Mouse (Mus musculus): ENCODE results near the gene Six6. TPM values are rescaled to one million over a fixed set of nuclear protein-coding genes. Genes with fewer than 3 reads are reported as not detected.
A peak's percentile ranks its signal among the peaks of the same experiment; 100 is the strongest.

Gene Six6
- polyA plus RNA-seq, 1 experiment from 2014 or later: 0.08 TPM

DNA sequence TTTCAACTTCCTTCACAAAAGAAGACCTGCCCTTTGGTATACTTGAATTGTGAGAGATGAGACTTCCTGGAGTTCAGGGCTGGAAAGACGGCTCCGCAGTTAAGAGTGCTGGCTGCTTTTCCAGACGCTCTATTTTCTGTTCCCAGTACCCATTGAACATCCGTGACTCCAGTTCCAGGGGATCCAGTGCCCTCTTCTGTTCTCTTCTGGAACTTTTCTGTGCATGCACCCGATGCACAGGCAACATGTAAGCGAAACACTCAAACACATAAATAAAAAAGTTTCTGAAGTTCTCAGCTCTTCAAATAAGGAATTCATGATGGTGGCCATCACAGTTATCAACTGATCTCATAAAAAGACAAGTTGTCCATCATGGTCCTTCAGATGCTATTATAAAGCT is 23.1 kb downstream of the Six6 start:
- no peak overlapping the region for H3K9ac ChIP-seq
- WGBS: 65% methylated on average over 6 of the region's 6 CpGs
- H3K27ac ChIP-seq (replicated peaks): no peak overlapping the region
- H3K27me3 ChIP-seq: no peaks in the 10 kb centered on the region
- H3K36me3 ChIP-seq: no peaks in the 10 kb centered on the region
- H3K4me2 ChIP-seq (replicated peaks): no peak overlapping the region
- no peaks in the 10 kb centered on the region for H3K4me1 ChIP-seq
- H3K9me3 ChIP-seq (replicated peaks): no peaks in the 10 kb centered on the region
- ATAC-seq (ENCODE audit: insufficient number of reproducible peaks, low FRiP score, low TSS enrichment, low read depth): no peak
- H3K4me3 ChIP-seq (replicated peaks): no peak overlapping the region

DNA sequence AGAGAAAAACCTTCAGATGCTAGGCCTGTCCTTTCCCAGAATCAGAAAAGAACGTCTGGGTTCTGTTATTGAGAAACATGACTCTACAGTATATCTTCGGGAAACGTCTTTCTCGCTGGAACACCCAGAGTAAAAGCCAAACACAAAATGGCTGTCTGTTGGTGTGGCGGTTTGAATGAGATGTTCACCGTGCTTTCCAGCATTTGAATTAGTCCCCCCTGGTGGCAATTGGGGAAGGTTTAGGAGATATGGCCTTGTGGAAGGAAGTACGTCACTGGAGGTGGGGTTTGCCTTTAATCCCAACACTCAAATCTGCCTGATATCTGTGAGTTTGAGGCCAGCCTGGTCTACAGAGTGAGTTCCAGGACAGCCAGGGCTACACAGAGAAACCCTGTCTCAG is 27.8 kb downstream of the Six6 start:
- WGBS: 70% methylated on average over 7 of the region's 7 CpGs
- no peaks in the 10 kb centered on the region for H3K36me3 ChIP-seq
- no peak overlapping the region for H3K27ac ChIP-seq (replicated peaks)
- H3K27me3 ChIP-seq: no peaks in the 10 kb centered on the region; the same call in 1 of the 2 replicates
- no peak for ATAC-seq (ENCODE audit: insufficient number of reproducible peaks, low FRiP score, low TSS enrichment, low read depth)
- no peaks in the 10 kb centered on the region for H3K9me3 ChIP-seq (replicated peaks)
- H3K4me3 ChIP-seq (replicated peaks): no peak overlapping the region
- H3K4me2 ChIP-seq (replicated peaks): no peak overlapping the region
- H3K4me1 ChIP-seq: no peaks in the 10 kb centered on the region
- H3K9ac ChIP-seq: no peak overlapping the region

- Histone ChIP-seq H3K36me3 (no peaks in the 10 kb centered on the region), H3K4me2 (replicated peaks) (no peak overlapping the region), H3K27me3 (no peaks in the 10 kb centered on the region; the same call in 1 of the 2 replicates), H3K9ac (no peak overlapping the region), H3K9me3 (replicated peaks) (no peaks in the 10 kb centered on the region), H3K4me1 (no peaks in the 10 kb centered on the region), H3K27ac (replicated peaks) (no peak overlapping the region), H3K4me3 (replicated peaks) (no peak overlapping the region)
- ATAC-seq (ENCODE audit: insufficient number of reproducible peaks, low FRiP score, low TSS enrichment, low read depth): no peak
- WGBS: 52% methylated on average over 14 of the region's 14 CpGs
Observed at GRCm38 (mm10) chr12:72970620-72971019, 30.9 kb downstream of the Six6 start.

GRCm38 (mm10) chr12:72973161-72973560 is 33.5 kb downstream of the Six6 start:
- 4% methylated on average over 6 of the region's 6 CpGs for whole genome bisulfite sequencing
- Histone ChIP-seq H3K27ac (replicated peaks) (no peak overlapping the region), H3K4me2 (replicated peaks) (no peak overlapping the region), H3K4me1 (peaks cover 12% of the 10 kb centered on the region), H3K27me3 (no peaks in the 10 kb centered on the region; the same call in 1 of the 2 replicates), H3K9ac (no peak overlapping the region), H3K9me3 (replicated peaks) (no peaks in the 10 kb centered on the region), H3K36me3 (no peaks in the 10 kb centered on the region), H3K4me3 (replicated peaks) (no peak overlapping the region)
- ATAC-seq (ENCODE audit: insufficient number of reproducible peaks, low FRiP score, low TSS enrichment, low read depth): no peak

DNA sequence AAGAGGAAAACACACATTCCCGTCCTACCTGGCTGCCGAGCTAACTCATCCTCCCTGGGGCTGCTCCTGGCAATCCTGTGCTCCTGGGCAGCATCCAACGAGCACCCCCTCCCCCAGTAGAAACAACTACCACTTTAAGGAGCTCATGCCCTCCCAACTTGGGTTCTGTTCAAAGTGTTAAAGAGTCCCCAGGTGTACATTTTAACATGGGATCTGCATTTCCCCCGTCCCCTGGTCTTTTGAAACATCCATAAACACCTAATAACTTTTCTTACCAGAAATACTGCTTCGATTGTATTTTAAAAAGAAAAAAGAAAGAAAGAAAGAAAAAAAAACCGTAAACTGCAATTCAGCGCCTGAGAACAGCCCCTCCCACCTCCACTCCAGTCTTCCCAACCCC is 36.5 kb downstream of the Six6 start:
- Histone ChIP-seq H3K9ac (no peak overlapping the region), H3K36me3 (no peaks in the 10 kb centered on the region), H3K4me3 (replicated peaks) (peak overlapping the region; percentile 24), H3K9me3 (replicated peaks) (no peaks in the 10 kb centered on the region), H3K4me2 (replicated peaks) (peak overlapping the region; percentile 46), H3K4me1 (peaks cover 12% of the 10 kb centered on the region), H3K27me3 (no peaks in the 10 kb centered on the region; the same call in 1 of the 2 replicates), H3K27ac (replicated peaks) (no peak overlapping the region)
- WGBS: 10% methylated on average over 7 of the region's 7 CpGs
- ATAC-seq (ENCODE audit: insufficient number of reproducible peaks, low FRiP score, low TSS enrichment, low read depth): no peak

- 2% methylated on average over 12 of the region's 12 CpGs for WGBS
- no peaks in the 10 kb centered on the region for H3K27me3 ChIP-seq
- H3K9me3 ChIP-seq (replicated peaks): no peaks in the 10 kb centered on the region
- H3K27ac ChIP-seq (replicated peaks): peak overlapping the region; percentile 34; the same call in 1 of the 2 replicates
- peak overlapping the region; percentile 46 for H3K4me2 ChIP-seq (replicated peaks)
- no peak overlapping the region for H3K9ac ChIP-seq
- no peaks in the 10 kb centered on the region for H3K36me3 ChIP-seq
- ATAC-seq (ENCODE audit: insufficient number of reproducible peaks, low FRiP score, low TSS enrichment, low read depth): 0 out of 2 replicates have a peak, but pooled peaks have one; percentile 51
- peaks cover 12% of the 10 kb centered on the region for H3K4me1 ChIP-seq
- peak overlapping the region; percentile 24 for H3K4me3 ChIP-seq (replicated peaks)
Observed at GRCm38 (mm10) chr12:72976718-72977117, 37.0 kb downstream of the Six6 start.

- Histone ChIP-seq H3K4me2 (replicated peaks) (no peak overlapping the region), H3K27me3 (no peaks in the 10 kb centered on the region), H3K9me3 (replicated peaks) (no peaks in the 10 kb centered on the region), H3K4me1 (peaks cover 18% of the 10 kb centered on the region), H3K27ac (replicated peaks) (peak overlapping the region; percentile 58), H3K36me3 (no peaks in the 10 kb centered on the region), H3K9ac (no peak overlapping the region), H3K4me3 (replicated peaks) (no peak overlapping the region)
- 40% methylated on average over 3 of the region's 3 CpGs for WGBS
- ATAC-seq (ENCODE audit: insufficient number of reproducible peaks, low FRiP score, low TSS enrichment, low read depth): 0 out of 2 replicates have a peak, but pooled peaks have one; percentile 39
Observed at GRCm38 (mm10) chr12:72977851-72978250, 38.2 kb downstream of the Six6 start.

DNA sequence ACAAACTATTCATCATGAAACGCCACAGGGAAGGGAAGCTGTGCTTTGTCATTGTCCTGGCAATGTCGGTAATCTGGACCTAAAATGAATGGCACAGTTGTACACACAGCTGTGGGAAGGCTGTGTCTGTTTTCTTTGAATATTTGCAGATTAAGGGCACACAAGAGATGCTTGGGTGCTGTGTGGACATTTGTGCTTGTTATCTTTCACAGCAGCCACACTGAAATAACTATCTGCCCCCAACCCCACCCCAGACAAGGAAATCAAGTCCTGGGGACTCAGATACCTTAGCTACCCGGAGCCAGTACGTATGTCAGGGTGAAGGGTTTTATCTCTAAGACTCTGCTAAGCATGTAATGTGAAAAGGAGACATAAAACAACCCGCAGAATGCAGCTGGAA is 39.5 kb downstream of the Six6 start:
- Histone ChIP-seq H3K9ac (no peak overlapping the region), H3K27me3 (no peaks in the 10 kb centered on the region), H3K4me3 (replicated peaks) (no peak overlapping the region), H3K9me3 (replicated peaks) (no peaks in the 10 kb centered on the region), H3K27ac (replicated peaks) (no peak overlapping the region), H3K36me3 (no peaks in the 10 kb centered on the region), H3K4me2 (replicated peaks) (no peak overlapping the region), H3K4me1 (peaks cover 22% of the 10 kb centered on the region)
- WGBS: 78% methylated on average over 5 of the region's 5 CpGs
- ATAC-seq (ENCODE audit: insufficient number of reproducible peaks, low FRiP score, low TSS enrichment, low read depth): no peak

DNA sequence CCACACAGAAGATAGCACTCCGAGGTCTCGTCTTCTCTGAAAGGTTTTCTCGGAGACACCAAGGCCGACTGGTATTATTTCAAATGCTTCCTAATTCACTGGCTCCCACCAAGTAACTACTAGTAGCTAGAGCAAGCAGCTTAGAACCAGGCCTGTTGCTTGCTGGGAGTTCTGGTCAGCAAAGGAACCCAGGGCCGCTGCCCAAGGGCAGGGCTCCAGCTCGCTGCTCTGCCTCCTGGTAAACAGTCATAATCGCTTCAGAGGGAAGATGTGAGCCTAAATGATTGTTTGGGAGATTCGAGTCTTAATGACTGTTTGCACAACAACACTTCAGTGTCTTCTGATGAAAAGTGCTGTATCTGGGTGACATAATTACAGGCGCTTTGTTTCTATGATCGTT is 42.9 kb downstream of the Six6 start:
- H3K9me3 ChIP-seq (replicated peaks): no peaks in the 10 kb centered on the region
- peak overlapping the region; percentile 79 for H3K27ac ChIP-seq (replicated peaks)
- H3K4me2 ChIP-seq (replicated peaks): no peak overlapping the region
- ATAC-seq (ENCODE audit: insufficient number of reproducible peaks, low FRiP score, low TSS enrichment, low read depth): no peak
- H3K9ac ChIP-seq: no peak overlapping the region
- no peaks in the 10 kb centered on the region for H3K36me3 ChIP-seq
- peaks cover 14% of the 10 kb centered on the region for H3K4me1 ChIP-seq
- WGBS: 70% methylated on average over 10 of the region's 10 CpGs
- no peaks in the 10 kb centered on the region for H3K27me3 ChIP-seq
- no peak overlapping the region for H3K4me3 ChIP-seq (replicated peaks)

DNA sequence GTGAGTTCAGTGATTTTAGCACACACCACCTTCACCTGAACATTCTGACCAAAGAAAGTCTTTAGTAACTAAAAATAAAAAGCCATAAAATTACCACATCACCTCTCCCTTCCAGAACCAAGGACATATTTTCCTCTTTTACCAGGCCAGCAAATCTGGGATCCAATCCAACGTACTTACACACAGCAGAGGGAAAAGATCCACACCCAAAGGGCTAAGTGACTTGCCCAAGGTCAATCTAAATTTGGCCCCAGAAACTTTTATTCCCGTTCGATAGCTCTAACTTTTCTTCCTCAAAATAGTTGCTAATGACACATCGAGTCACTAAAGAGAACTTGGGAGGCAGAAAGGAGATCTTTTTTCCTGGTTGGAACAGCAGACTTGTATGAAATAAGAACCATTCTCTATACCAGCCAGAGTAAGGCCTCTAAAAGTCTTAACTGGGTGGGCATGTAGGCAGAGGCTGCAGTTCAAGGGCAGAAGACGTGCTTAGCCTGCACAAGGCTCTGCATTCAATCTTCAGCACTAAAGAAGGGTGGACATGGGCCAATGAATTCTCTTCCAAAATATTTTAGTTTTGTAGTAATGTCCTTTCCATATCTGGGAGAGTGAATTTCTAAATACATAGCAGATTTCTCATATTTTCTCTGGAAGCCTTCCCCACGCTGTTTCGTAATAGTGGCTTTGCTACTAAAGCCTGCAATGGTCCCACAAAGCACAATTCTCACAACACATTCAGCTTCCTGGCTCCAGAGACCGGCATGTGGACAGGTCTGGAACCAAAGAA is 43.6 kb downstream of the Six6 start:
- Histone ChIP-seq H3K9ac (no peak overlapping the region), H3K9me3 (replicated peaks) (no peaks in the 10 kb centered on the region), H3K4me2 (replicated peaks) (no peak overlapping the region), H3K36me3 (no peaks in the 10 kb centered on the region), H3K4me1 (peaks cover 14% of the 10 kb centered on the region), H3K27me3 (no peaks in the 10 kb centered on the region), H3K27ac (replicated peaks) (peak overlapping the region; percentile 79), H3K4me3 (replicated peaks) (no peak overlapping the region)
- ATAC-seq (ENCODE audit: insufficient number of reproducible peaks, low FRiP score, low TSS enrichment, low read depth): peak; percentile 67
- 45% methylated on average over 8 of the region's 8 CpGs for WGBS

Measured in embryonic facial prominence, embryonic 15.5 days (tissue).